Mouse (Mus musculus) testis, adult 2 months (tissue): ENCODE measurements at regions not wholly inside any gene's neighbourhood (a gene's known extent, or its start where the extent isn't known, plus 50 kb on each side); places are given as distances from the start of the nearest gene placed in this dataset.

Source experiments
- CTCF ChIP-seq: fragments of 200-500 bp; IDR thresholded peaks from 2 replicates; pipeline ENCODE4 v1.5.1; 2012; ENCODE audit warnings: low read depth, mild to moderate bottlenecking, inconsistent platforms, low read length, moderate library complexity; ENCODE audit not compliant: control insufficient read depth, insufficient read depth, insufficient replicate concordance
- POLR2A ChIP-seq: fragments of 200-500 bp; IDR thresholded peaks from 2 replicates; pipeline ENCODE4 v1.6.1; 2012; ENCODE audit warnings: low read depth, mild to moderate bottlenecking, inconsistent platforms, low read length, moderate library complexity; ENCODE audit not compliant: control insufficient read depth

GRCm38 (mm10) chr9:120769679-120770078 lies 159.3 kb upstream of the Ctnnb1 start:
- TF ChIP-seq CTCF (no peak), POLR2A (no peak)
